Mouse (Mus musculus): ENCODE data around the gene Sytl3. TPM values are rescaled to one million over a fixed set of nuclear protein-coding genes. Genes with fewer than 3 reads are reported as not detected.

The Sytl3 gene
- total RNA-seq, 2 experiments from 2014 or later = 0.25 to 0.48 TPM

DNA sequence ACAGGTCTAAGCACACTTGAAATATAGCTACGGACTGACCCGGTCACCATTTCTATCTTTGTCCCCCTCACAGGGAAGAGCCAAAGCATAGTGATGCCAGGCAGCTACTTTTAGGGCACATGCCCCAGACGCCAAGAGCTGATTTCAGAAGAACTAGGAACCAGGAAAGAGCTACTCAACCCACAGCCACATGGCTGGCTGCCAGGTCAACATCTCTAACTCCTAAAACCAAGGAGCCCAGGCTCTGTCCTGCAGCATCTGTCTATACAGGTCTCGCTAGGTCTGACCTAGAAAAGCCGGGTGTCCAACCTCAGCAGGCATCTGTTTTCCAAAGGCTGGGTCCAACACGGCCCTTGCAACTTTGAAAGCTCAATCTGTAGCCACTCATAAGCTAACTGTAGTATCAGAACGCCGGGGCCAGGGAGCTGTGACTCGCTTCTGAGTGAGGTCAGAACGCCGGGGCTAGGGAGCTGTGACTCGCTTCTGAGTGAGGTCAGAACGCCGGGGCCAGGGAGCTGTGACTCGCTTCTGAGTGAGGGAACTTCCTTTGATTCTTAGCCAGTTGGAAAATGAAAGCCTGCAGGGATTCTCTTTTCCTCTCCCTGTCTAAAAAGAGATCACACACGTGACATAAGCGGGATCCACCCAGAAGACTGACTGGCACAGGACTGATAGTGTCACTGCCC, 90.0 kb downstream of the Sytl3 start:
- no peak for DNase-seq (ENCODE audit: low spot score in 2 of 2)

- DNase-seq (ENCODE audit: low spot score in 2 of 2) = no peak
These were observed 92.4 kb downstream of the Sytl3 start for GRCm38 (mm10) chr17:6751221-6751859.

- DNase-seq (ENCODE audit: low spot score in 2 of 2) = no peak
These were observed 93.5 kb downstream of the Sytl3 start for GRCm38 (mm10) chr17:6752375-6752774.

GRCm38 (mm10) chr17:6755176-6755575, 96.3 kb downstream of the Sytl3 start:
- DNase-seq (ENCODE audit: low spot score in 2 of 2) = no peak

DNA sequence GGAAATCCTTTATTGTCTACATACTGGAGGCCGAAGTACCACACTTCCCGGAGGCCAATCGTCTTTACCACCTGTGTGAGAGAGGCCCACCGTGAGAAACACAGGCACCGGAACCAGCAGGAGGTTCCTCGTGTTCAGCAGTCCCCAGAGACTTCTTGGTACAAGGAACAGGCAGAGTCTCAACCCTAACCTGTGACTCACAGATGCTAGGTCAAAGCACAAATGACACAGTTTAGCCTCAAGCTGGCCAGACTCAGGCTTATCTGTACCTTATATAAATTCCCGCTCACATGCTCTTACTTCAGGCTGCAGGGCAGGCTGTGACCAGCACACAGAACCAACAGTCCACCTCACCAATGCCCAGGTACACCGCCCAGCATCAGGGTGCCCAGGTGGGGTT, 97.0 kb downstream of the Sytl3 start:
- DNase-seq (ENCODE audit: low spot score in 2 of 2) = no peak

DNA sequence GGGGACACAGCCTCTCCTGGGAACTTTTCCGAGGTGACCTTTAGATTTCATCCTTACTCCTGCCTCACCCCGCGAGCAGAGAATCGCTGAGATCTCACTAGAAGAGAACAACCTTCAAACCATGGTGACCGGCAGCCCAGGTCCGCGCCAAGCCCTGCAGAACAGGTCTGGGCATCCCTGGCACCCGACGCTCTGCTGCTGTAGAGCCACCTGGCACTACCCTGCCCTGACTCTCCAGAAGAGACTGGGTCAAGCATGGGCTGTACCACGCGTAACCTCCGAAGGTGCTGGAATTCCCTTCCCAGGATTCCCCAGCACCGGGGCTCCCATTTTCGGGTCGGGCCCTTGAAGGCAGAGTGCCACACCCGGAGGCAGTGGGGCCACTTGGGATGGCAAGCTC, 99.0 kb downstream of the Sytl3 start:
- no peak for DNase-seq (ENCODE audit: low spot score in 2 of 2)

DNA sequence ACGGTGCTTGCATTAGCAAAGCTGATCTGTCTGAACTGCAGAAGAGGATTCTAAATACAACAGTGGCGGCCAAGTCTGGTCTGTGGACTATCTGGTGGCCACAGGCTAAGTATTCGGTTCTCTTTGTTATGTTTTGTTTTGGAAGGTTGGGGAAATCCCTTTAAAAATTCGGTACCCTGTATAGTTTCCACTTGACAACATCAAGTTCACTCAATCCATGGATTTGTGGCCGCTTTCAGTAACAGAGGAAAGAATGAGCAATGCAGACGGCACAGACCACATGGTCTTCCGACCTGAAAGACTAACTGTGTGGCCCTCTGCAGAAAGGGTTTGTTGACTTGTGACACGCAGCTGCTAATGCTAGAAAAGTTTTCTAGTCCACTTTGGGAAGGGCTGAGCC, 100.0 kb downstream of the Sytl3 start:
- DNase-seq (ENCODE audit: low spot score in 2 of 2) = no peak

- DNase-seq (ENCODE audit: low spot score in 2 of 2) = no peak
These were observed 100.9 kb downstream of the Sytl3 start for GRCm38 (mm10) chr17:6759717-6760292.

GRCm38 (mm10) chr17:6763513-6764226, 104.8 kb downstream of the Sytl3 start:
- no peak for DNase-seq (ENCODE audit: low spot score in 2 of 2)

GRCm38 (mm10) chr17:6764227-6764593, 105.3 kb downstream of the Sytl3 start:
- no peak for DNase-seq (ENCODE audit: low spot score in 2 of 2)

GRCm38 (mm10) chr17:6764730-6765129, 105.8 kb downstream of the Sytl3 start:
- no peak for DNase-seq (ENCODE audit: low spot score in 2 of 2)

DNA sequence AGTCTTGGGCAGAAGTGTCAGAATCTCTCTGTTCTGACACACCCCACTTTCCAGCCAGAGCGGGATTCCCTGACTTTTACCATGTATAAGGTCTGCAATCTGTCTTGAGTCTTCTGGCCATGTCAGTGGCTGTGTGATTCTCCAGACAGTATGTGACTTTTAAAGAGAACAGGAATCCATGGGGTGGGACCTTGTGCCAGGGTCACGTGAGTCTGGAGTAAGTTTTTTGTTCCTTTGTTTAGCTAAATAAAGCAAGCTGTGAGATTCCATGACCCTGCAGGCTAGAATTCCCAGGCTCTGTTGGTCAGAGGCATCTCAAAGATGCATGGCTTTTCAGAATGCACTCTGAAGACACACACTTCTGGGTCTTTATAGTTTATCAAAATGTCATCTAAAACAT, 107.0 kb downstream of the Sytl3 start:
- no peak for DNase-seq (ENCODE audit: low spot score in 2 of 2)

DNA sequence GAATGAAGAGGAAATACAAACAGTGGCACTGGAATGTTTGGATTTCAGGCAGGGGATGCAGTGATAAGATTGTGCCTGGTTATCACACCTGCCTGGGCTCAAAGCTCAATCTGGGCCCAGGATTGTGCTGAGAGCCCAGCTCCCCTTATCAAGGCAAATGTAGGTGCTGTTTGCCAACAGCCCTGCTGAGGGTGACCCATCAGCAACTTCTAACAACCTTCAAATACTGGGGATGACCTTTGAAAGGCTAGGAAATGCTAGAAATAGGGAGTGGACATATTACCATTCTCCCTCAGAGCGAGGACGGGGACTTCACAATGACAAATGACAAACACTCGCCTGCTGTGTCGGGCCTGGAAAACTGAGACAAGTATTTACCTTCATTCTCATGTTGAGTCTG, 107.9 kb downstream of the Sytl3 start:
- DNase-seq (ENCODE audit: low spot score in 2 of 2) = no peak

DNA sequence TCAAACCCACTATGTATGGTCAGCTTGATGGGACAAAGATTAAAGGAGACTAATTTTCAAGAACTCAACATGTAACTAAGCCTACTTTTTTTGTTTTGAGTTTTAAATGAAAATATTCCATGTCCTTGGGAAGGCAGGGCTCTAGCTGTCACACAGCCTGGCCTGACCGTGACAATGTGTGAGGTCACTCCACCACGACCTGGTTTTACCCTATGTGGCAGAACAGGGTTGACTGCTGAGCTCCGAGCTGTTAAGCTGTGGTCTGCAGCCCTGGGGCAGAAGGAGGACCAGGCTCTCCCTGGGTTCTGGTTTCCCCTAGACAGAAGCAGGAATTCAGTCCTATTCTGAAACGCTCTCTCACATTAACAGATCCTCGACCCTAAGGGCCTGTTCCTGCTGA, 108.9 kb downstream of the Sytl3 start:
- DNase-seq (ENCODE audit: low spot score in 2 of 2) = no peak

GRCm38 (mm10) chr17:6768301-6768788, 109.5 kb downstream of the Sytl3 start:
- DNase-seq (ENCODE audit: low spot score in 2 of 2) = no peak

GRCm38 (mm10) chr17:6769602-6770001, 110.7 kb downstream of the Sytl3 start:
- no peak for DNase-seq (ENCODE audit: low spot score in 2 of 2)

DNA sequence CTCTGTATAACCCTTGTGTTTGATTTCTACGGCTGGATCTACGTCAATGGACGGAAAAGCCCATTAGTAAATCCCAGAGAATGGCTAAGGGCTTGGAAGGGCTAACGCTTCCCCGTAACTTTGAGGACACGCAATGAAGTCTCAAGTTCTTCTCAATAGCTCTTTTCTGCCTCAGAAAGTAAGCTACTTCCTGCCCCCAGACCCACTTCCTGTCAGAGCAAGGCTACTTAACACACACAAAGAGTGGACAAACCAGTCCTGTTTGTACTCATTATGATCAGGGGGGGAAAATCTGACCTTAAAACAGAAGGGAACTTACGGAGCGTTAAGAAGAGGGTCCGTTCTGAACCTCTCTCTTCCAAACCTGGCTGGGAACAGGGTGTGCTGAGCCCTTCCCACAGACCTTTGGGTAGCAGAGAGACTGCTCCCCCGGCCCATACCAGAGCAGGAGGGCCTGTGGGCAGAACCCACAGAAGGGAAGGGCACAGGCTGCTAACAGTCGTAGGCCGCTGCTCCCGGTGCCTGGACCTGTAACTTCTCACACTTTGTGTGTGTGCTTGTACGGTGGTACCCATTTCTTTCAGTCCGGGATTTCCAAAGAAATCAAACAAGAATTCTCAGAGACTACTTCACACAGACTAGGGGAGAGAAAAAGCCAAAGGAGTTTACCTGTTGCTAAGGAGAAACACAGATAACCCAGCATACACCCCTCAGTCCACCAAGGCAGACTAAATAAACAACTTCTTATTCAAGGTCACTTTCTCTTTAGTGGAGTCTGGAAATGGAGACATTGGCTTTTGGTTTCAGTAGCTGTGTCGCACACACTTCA, 113.0 kb downstream of the Sytl3 start:
- DNase-seq (ENCODE audit: low spot score in 2 of 2) = no peak

- no peak for DNase-seq (ENCODE audit: low spot score in 2 of 2)
These were observed 113.5 kb downstream of the Sytl3 start for GRCm38 (mm10) chr17:6772490-6772773.

GRCm38 (mm10) chr17:6773249-6773966, 114.5 kb downstream of the Sytl3 start:
- DNase-seq (ENCODE audit: low spot score in 2 of 2) = no peak

DNA sequence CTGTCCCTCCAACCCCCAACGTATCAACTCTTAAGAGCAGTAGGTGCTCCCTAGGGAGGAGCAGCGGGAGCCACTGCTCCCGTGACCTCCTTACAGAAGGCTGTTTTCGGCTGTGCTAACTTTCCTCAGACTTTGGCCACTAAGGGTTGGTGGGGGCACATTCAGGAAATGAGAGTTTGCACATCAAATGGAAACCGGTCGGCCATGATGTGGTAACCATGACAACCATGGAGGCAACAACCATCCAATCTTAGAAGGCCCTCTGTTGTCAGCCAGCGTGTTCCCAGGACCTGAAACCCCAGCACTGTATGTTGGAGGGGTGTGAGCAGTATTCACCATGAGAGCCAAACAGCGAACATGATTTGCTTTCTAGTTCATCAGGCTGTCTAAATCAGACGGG, 116.3 kb downstream of the Sytl3 start:
- DNase-seq (ENCODE audit: low spot score in 2 of 2) = no peak

GRCm38 (mm10) chr17:6775671-6776070, 116.8 kb downstream of the Sytl3 start:
- DNase-seq (ENCODE audit: low spot score in 2 of 2) = no peak
